Mouse (Mus musculus) bone marrow, adult 2 months (tissue): ENCODE measurements around the gene Isyna1.

Experiments used
- CTCF ChIP-seq: fragments of 200-500 bp; IDR thresholded peaks from 2 replicates; pipeline ENCODE4 v1.5.1; 2011; ENCODE audit warnings: low read length, control low read depth; ENCODE audit not compliant: control insufficient read depth, insufficient read depth
- POLR2A ChIP-seq: fragments of 200-500 bp; IDR thresholded peaks from 2 replicates; pipeline ENCODE4 v1.6.1; 2011; ENCODE audit warnings: low read depth, mild to moderate bottlenecking, control low read depth, low read length, borderline replicate concordance; ENCODE audit not compliant: control insufficient read depth

DNA sequence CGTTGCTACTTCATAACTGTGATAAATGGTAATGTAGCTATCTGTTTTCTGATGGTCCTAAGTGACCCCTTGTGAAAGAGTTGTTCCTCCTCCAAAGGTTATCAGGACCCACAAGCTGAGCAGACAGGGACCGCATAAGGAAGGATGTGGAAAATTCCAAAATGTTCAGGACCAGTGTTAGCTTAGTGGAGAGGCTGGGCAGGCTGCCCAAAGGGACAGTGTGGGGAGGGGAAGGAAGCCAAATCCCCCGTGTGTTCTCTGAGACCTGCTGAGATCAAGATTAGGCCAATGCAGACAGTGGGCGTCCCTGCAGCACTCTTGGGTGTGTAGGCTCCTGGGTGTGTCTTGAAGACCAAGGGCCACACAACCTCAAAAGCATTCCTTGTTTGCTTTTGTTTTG is 19.3 kb upstream of the Isyna1 start:
- TF ChIP-seq CTCF = no peak
- no peak for TF ChIP-seq POLR2A
